Mouse (Mus musculus): ENCODE results near the gene 6430571L13Rik.

DNA sequence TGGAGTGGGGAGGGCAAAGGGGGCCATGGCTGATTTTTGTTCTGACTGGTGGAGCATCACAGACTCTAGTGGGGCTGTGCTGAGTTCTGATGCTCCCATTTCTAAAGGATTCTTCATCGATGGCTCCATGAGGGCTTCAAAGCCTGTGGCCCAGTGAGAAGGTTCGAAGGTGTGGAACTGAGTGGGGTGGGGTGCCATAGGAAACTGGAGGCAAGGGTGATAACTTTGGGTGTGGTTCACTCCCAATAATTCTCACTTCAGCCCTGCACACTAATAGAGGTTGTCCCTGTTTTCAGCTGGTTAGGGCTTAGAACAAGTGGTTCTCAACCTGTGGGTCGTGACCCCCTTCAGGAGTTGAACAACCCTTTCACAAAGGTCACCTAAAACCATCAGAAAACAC is 36.0 kb upstream of the 6430571L13Rik start:
- TF ChIP-seq POLR2A (IDR thresholded peaks at IDR 0.05; ENCODE audit: borderline replicate concordance, control insufficient read depth, low read depth, low read length) (no peak), CTCF (IDR thresholded peaks at IDR 0.05; ENCODE audit: control insufficient read depth, insufficient read depth, low read length) (no peak)
